Mouse (Mus musculus) heart, embryonic 13.5 days (tissue): ENCODE measurements around the gene Vpreb1. TPM values are rescaled to one million over a fixed set of nuclear protein-coding genes. Genes with fewer than 3 reads are reported as not detected.

Experiments used
- ATAC-seq: fragments of 200-750 bp; cut with Nextera tagmentation; 2 replicates; pipeline ENCODE4 v1.8.0; 2017; ENCODE audit warnings: moderate TSS enrichment; ENCODE audit not compliant: insufficient number of reproducible peaks, low FRiP score, low TSS enrichment; ENCODE audit errors: extremely low read depth
- H3K27ac ChIP-seq: fragments of 300-500 bp; sonication (generic); replicated peaks from 2 replicates; pipeline ENCODE4 v1.5.1; 2015; ENCODE audit warnings: moderate library complexity, mild to moderate bottlenecking, inconsistent platforms
- H3K27me3 ChIP-seq: fragments of 300-500 bp; sonication (generic); replicated peaks from 2 replicates; pipeline ENCODE4 v1.6.1; 2015; ENCODE audit warnings: mild to moderate bottlenecking, inconsistent platforms
- H3K36me3 ChIP-seq: fragments of 300-500 bp; sonication (generic); 2 replicates; pipeline ENCODE4 v1.6.1; 2015; ENCODE audit warnings: mild to moderate bottlenecking, inconsistent platforms
- H3K4me1 ChIP-seq: fragments of 300-500 bp; sonication (generic); 2 replicates; pipeline ENCODE4 v1.6.1; 2015; ENCODE audit warnings: inconsistent platforms
- H3K4me2 ChIP-seq: fragments of 300-500 bp; sonication (generic); 2 replicates; pipeline ENCODE4 v1.6.1; 2015; ENCODE audit warnings: inconsistent platforms, mild to moderate bottlenecking, moderate library complexity
- H3K4me3 ChIP-seq: fragments of 300-500 bp; sonication (generic); 2 replicates; pipeline ENCODE4 v1.5.1; 2015; ENCODE audit warnings: moderate library complexity, mild to moderate bottlenecking, inconsistent platforms
- H3K9ac ChIP-seq: fragments of 300-500 bp; sonication (generic); 2 replicates; pipeline ENCODE4 v1.6.1; 2015; ENCODE audit warnings: inconsistent platforms, mild to moderate bottlenecking, moderate library complexity
- H3K9me3 ChIP-seq: fragments of 300-500 bp; sonication (generic); 2 replicates; pipeline ENCODE4 v1.6.1; 2016; ENCODE audit warnings: inconsistent platforms
- WGBS: fragments of 180-500 bp; shearing (Covaris S2); methylation state at CpG from one replicate; pipeline ENCODE4 v1.1.7; 2015; ENCODE audit warnings: mixed read lengths; 5-methylcytosine and 5-hydroxymethylcytosine counted together
- polyA plus RNA-seq: library from polyadenylated mRNA; unstranded; fragments of >200 nt; fragmentation: Nextera tagmentation; extraction: Ambion mirVana; gene quantifications from 2 replicates; pipeline ENCODE4 v1.2.1, GENCODE M21; 2015

Gene Vpreb1
- polyA plus RNA-seq, 1 experiment from 2014 or later, result 1.5 TPM

- no peak for ATAC-seq
- Histone ChIP-seq H3K9me3 (peaks cover 5% of the 10 kb centered on the region; the same call in 1 of the 2 replicates), H3K36me3 (no peaks in the 10 kb centered on the region), H3K27me3 (no peaks in the 10 kb centered on the region), H3K4me3 (no peak overlapping the region), H3K4me2 (no peak overlapping the region), H3K9ac (no peak overlapping the region), H3K27ac (no peak overlapping the region), H3K4me1 (no peaks in the 10 kb centered on the region)
- WGBS, result 21% methylated on average over 6 of the region's 6 CpGs
Observed at GRCm38 (mm10) chr16:16854836-16855235, 15.8 kb downstream of the Vpreb1 start.

GRCm38 (mm10) chr16:16852411-16852810, 18.2 kb downstream of the Vpreb1 start:
- Histone ChIP-seq H3K4me1 (no peaks in the 10 kb centered on the region), H3K27ac (no peak overlapping the region), H3K36me3 (no peaks in the 10 kb centered on the region), H3K27me3 (no peaks in the 10 kb centered on the region), H3K9ac (no peak overlapping the region), H3K9me3 (peaks cover 5% of the 10 kb centered on the region; the same call in 1 of the 2 replicates), H3K4me3 (no peak overlapping the region), H3K4me2 (no peak overlapping the region)
- no peak for ATAC-seq
- 72% methylated on average over 3 of the region's 3 CpGs for WGBS

- H3K9ac ChIP-seq, result no peak overlapping the region
- no peaks in the 10 kb centered on the region for H3K36me3 ChIP-seq
- ATAC-seq, result no peak
- H3K9me3 ChIP-seq, result peaks cover 5% of the 10 kb centered on the region; the same call in 1 of the 2 replicates
- H3K27ac ChIP-seq, result no peak overlapping the region
- no peak overlapping the region for H3K4me2 ChIP-seq
- no peak overlapping the region for H3K4me3 ChIP-seq
- no peaks in the 10 kb centered on the region for H3K27me3 ChIP-seq
- no peaks in the 10 kb centered on the region for H3K4me1 ChIP-seq
Observed at GRCm38 (mm10) chr16:16849196-16849595, 21.4 kb downstream of the Vpreb1 start.

- H3K9me3 ChIP-seq, result no peaks in the 10 kb centered on the region
- no peaks in the 10 kb centered on the region for H3K27me3 ChIP-seq
- no peak overlapping the region for H3K9ac ChIP-seq
- WGBS, result 82% methylated on average over 3 of the region's 3 CpGs
- no peak overlapping the region for H3K27ac ChIP-seq
- no peak for ATAC-seq
- H3K4me2 ChIP-seq, result peak overlapping the region; percentile 93
- peaks cover 6% of the 10 kb centered on the region; the same call in 1 of the 2 replicates for H3K4me1 ChIP-seq
- H3K36me3 ChIP-seq, result no peaks in the 10 kb centered on the region
- H3K4me3 ChIP-seq, result peak overlapping the region; percentile 57
Observed at GRCm38 (mm10) chr16:16829671-16830070, 41.0 kb downstream of the Vpreb1 start.

GRCm38 (mm10) chr16:16828757-16829615, 41.7 kb downstream of the Vpreb1 start, which contains the start of gene Spag6l:
Spag6l (minus strand) TSS chr16:16829456.
- no peak; the same call in 1 of the 2 replicates for ATAC-seq
- Histone ChIP-seq H3K4me2 (peak within 1 kb of the TSS; percentile 93), H3K27me3 (no peaks in the 10 kb centered on the region), H3K9ac (peak within 1 kb of the TSS; percentile 47), H3K27ac (no peak within 1 kb of the TSS), H3K4me3 (peak within 1 kb of the TSS; percentile 57), H3K36me3 (no peaks in the 10 kb centered on the region), H3K9me3 (no peaks in the 10 kb centered on the region), H3K4me1 (peaks cover 6% of the 10 kb centered on the region; the same call in 1 of the 2 replicates)
- 10% methylated on average over 33 of the region's 33 CpGs for WGBS

- Histone ChIP-seq H3K4me2 (no peak overlapping the region), H3K9me3 (no peaks in the 10 kb centered on the region), H3K36me3 (no peaks in the 10 kb centered on the region), H3K4me3 (no peak overlapping the region), H3K27me3 (no peaks in the 10 kb centered on the region), H3K4me1 (peaks cover 6% of the 10 kb centered on the region; the same call in 1 of the 2 replicates), H3K9ac (no peak overlapping the region), H3K27ac (no peak overlapping the region)
- ATAC-seq, result no peak
- 79% methylated on average over 2 of the region's 2 CpGs for WGBS
Observed at GRCm38 (mm10) chr16:16826223-16826622, 44.4 kb downstream of the Vpreb1 start.

GRCm38 (mm10) chr16:16825476-16825875, 45.2 kb downstream of the Vpreb1 start:
- H3K27ac ChIP-seq, result no peak overlapping the region
- peaks cover 6% of the 10 kb centered on the region; the same call in 1 of the 2 replicates for H3K4me1 ChIP-seq
- H3K4me3 ChIP-seq, result no peak overlapping the region
- no peak overlapping the region for H3K4me2 ChIP-seq
- H3K9ac ChIP-seq, result no peak overlapping the region
- no peaks in the 10 kb centered on the region for H3K9me3 ChIP-seq
- no peaks in the 10 kb centered on the region for H3K27me3 ChIP-seq
- H3K36me3 ChIP-seq, result no peaks in the 10 kb centered on the region
- ATAC-seq, result no peak
- 44% methylated on average over 5 of the region's 5 CpGs for WGBS

Other genes with a start within 250 kb of the Vpreb1 start
- gene Olfr19, start 194.4 kb downstream of the Vpreb1 start, polyA plus RNA-seq, result not detected in 2 replicates
- 0.09 and 0.10 TPM in 2 replicates for gene Spag6l, start 41.4 kb downstream of the Vpreb1 start, polyA plus RNA-seq
- not detected in 2 replicates for gene Igll1, start 6.9 kb downstream of the Vpreb1 start, polyA plus RNA-seq
- 42.2 and 44.7 TPM in 2 replicates for gene Top3b, start 107 bp downstream of the Vpreb1 start, polyA plus RNA-seq
- gene Ppm1f, start 25.6 kb upstream of the Vpreb1 start, polyA plus RNA-seq, result 26.9 and 27.2 TPM in 2 replicates
- 112 and 125 TPM in 2 replicates for gene Mapk1, start 112.5 kb upstream of the Vpreb1 start, polyA plus RNA-seq
- 13.7 and 16.8 TPM in 2 replicates for gene Ypel1, start 198.9 kb upstream of the Vpreb1 start, polyA plus RNA-seq
- gene Ppil2, start 240.4 kb upstream of the Vpreb1 start, polyA plus RNA-seq, result 99.4 and 109 TPM in 2 replicates